Mouse (Mus musculus) activated CD4-positive, CD25-positive, alpha-beta regulatory T cell, adult 4 months (primary cell): ENCODE measurements around the gene Etv3. TPM values are rescaled to one million over a fixed set of nuclear protein-coding genes. Genes with fewer than 3 reads are reported as not detected.

Experiments
- ATAC-seq: one replicate; pipeline ENCODE4 v1.8.0; 2017
- polyA plus RNA-seq, 2 experiments: library from polyadenylated mRNA; unstranded; fragments of 100-300 nt; shearing (Covaris generic); gene quantifications; one replicate each; pipeline ENCODE4 v1.2.1; 2017

Gene Etv3
- polyA plus RNA-seq, 2 experiments from 2014 or later, result 17.7 to 23.4 TPM

GRCm38 (mm10) chr3:87560156-87560555 is 34.9 kb downstream of the Etv3 start:
- no peak for ATAC-seq

DNA sequence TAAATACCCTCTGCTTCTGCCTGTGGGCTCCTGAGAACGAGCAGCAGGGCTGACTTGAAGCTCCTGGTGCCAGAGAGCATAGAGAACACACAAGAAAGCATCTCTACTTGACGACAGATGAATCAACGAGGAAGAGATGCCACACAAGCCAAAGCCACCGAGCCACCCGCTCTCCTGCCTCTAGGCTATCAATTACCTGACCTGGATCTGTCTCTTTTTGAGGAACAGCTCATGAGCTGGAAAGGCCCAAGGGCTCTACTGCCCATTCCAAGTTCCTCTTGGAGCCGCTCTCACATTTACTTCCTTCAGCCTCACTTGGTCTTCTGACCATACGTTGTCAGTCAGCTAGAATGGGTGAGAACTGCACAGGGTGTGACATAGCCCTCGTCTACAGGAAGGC is 36.2 kb downstream of the Etv3 start:
- ATAC-seq, result no peak

GRCm38 (mm10) chr3:87562370-87562769 is 37.2 kb downstream of the Etv3 start:
- peak; percentile 66 for ATAC-seq

DNA sequence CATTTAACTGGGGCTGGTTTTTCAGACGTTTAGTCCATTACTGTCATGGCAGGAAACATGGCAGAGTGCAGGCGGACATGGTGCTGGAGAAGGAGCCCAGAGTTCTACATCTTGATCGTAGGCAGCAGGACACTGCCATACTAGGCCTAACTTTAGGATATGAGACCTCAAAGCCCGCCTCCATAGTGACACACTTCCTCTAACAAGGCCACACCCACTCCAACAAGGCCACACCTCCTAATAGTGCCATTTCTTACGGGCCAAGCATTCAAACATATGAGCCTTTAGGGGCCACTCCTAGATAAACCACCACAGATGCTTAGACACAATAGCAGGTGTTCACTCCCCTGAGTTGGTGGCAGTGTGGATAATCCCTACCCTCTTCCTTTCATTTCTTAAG is 38.3 kb downstream of the Etv3 start:
- ATAC-seq, result no peak

DNA sequence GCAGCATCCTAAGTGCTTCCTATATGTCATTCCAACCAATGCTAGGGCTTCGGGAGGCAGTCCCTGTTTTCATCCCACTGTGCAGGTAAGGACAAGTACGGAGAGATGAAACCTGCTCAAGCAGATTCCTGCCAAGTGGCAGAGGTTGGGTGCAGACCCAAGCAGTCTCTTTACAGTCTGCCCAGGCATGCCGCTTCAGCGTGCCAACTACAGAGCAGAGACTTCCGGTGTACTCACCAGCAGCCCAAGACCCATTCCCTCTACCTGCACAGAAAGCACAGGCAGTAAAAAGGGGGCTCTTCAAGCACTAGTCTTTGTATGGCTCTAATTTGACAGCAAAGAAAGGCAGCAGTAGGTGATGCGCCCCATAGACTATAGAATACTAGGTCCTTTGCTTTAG is 40.4 kb downstream of the Etv3 start:
- no peak for ATAC-seq

DNA sequence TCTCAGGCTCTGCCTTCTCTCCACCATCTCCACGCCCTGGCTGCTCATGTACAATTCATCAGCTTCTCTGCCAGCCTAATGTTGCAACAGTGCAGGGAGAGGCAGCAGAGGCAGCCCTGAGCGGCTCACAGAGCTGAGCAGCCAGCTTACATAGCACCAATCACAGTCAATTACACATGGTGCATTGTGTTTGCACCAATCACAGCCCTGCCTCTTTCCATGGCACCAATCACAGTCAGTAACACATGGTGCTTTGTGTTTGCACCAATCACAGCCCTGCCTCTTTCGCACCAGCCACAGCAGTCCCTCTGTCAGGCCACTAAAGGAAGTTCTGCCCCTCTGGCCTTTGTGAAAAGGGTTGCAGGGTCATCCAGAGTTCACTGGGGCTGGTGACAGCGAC is 40.9 kb downstream of the Etv3 start:
- ATAC-seq, result peak; percentile 78

- ATAC-seq, result no peak
These were observed 42.3 kb downstream of the Etv3 start for GRCm38 (mm10) chr3:87567497-87567896.

DNA sequence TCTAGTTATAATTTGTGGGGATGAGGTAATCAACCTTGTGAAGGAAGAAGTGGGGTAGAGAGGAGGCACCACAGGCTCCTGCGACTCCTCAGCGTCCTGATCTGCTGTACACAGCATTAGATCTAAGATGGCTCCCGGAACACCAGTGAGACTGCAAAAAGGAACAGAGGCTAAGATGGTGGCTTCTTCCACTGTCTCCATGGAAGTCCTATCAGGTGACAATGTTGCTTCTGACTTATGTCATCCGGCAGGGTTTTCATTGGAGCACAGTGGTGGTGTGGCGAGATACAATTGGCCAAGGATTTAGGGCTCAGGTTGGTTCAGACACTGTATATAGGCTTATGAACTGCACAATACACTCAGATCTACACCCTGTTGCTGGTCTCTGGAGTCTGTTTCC is 43.5 kb downstream of the Etv3 start:
- ATAC-seq, result no peak

- ATAC-seq, result no peak
These were observed 50.6 kb downstream of the Etv3 start for GRCm38 (mm10) chr3:87575766-87576165.

DNA sequence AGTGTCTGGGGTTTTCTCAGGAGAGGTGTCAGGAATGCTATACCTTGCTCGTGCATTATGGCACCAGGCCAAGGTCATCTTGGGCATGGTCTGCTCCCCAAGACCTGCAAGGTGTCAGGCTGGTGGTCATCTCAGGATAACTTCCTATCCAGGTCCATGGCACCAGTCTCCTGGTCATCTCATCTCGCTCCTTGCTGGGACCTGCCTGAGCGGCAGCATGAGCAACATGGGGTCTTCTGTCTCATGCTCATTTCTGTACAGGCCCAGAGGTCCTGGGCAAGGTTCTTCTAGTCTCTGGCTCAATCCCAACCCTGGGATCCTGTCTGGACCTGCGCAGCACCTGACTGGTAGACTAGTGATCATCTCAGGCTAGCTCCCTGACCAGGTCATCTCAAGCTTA is 57.1 kb downstream of the Etv3 start:
- ATAC-seq, result no peak

Other genes starting within 250 kb of the Etv3 start
- gene Cd5l, start 167.5 kb upstream of the Etv3 start, polyA plus RNA-seq, result under 1 TPM; 0.46 to 0.49 TPM
- 10 to 100 TPM; 23.6 to 38.1 TPM for gene Fcrl1, start 149.0 kb upstream of the Etv3 start, polyA plus RNA-seq
- not detected for gene Fcrl5, start 89.6 kb upstream of the Etv3 start, polyA plus RNA-seq
- 1 to 10 TPM; 4.0 to 4.7 TPM for gene Arhgef11, start 92.2 kb downstream of the Etv3 start, polyA plus RNA-seq
- gene Lrrc71, start 223.2 kb downstream of the Etv3 start, polyA plus RNA-seq, result under 1 TPM; 0.41 to 0.50 TPM